Comparison of ENCODE assay signal across 10 mouse cellular contexts in the genomic region with DNA sequence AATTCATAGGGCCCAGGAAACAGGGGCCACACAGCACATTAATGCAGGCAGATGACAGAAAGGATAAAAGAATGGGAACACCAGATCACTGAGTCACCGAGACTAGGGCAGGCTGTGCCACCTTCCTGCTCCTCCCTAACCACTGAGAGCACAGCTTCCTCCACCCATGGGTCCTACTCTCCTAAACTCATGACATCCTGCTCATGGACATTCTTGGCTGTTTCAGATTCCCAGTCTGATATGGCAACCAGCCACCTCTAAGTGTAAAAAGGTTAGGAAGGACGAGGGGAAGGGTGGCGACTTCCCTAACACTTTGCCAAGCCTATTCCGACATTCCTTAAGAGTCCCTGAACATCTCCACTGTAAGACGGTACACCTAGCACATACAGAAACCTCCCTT. TPM values are rescaled to one million over a fixed set of nuclear protein-coding genes. Genes with fewer than 3 reads are reported as not detected.
DNase-seq lines count a peak whose midpoint lies in the region; ATAC-seq and TF ChIP-seq lines count a peak whose summit lies in the region.
"Had no signal": no experiment of that assay in that cellular context is flagged by ENCODE, and none has a peak within 500 bp of the region (broad histone marks: within the 10 kb centered on the region; RNA-seq: fewer than 3 reads in every experiment).

No protein-coding gene starts in this region.

- peak; percentile 92 for DNase-seq in kidney, adult 2 months
- peak; percentile 57 for DNase-seq in kidney, postnatal 0 days (ENCODE audit: low spot score)
- DNase-seq in naive thymus-derived CD4-positive, alpha-beta T cell, adult 2 months (ENCODE audit: low read depth), result peak; percentile 21
- DNase-seq in cerebellum, postnatal 14 days, result no peak
- DNase-seq in frontal cortex, postnatal 14 days (ENCODE audit: low spot score in 2 of 2), result no peak
- DNase-seq: cerebellum, postnatal 25 days; thymus, postnatal 25 days had no signal

- H3K4me3 ChIP-seq in kidney, adult 2 months (ENCODE audit: insufficient read depth, low read depth, low read length), result no peak overlapping the region
- H3K4me3 ChIP-seq in kidney, embryonic 16.5 days (ENCODE audit: low read length), result no peak overlapping the region
- no peak overlapping the region for H3K4me3 ChIP-seq in embryonic fibroblast, embryonic 13.5 days (ENCODE audit: insufficient read depth, low read length)
- no peak overlapping the region for H3K4me3 ChIP-seq in kidney, postnatal 0 days (replicated peaks; ENCODE audit: low read depth, low read length)
- H3K4me3 ChIP-seq: midbrain, embryonic 10.5 days had no signal

- no peak for ATAC-seq in kidney, embryonic 16.5 days (ENCODE audit: low FRiP score, low TSS enrichment)
- no peak for ATAC-seq in kidney, postnatal 0 days (replicated peaks; ENCODE audit: low FRiP score, low read depth)

- WGBS in kidney, adult 2 months, result 60% methylated on average over 5 of the region's 5 CpGs
- 67% methylated on average over 5 of the region's 5 CpGs for WGBS in kidney, embryonic 16.5 days
- WGBS in kidney, postnatal 0 days, result 77% methylated on average over 5 of the region's 5 CpGs

- H3K4me2 ChIP-seq in kidney, embryonic 16.5 days (replicated peaks; ENCODE audit: low read depth, low read length), result no peak overlapping the region
- H3K4me2 ChIP-seq in kidney, postnatal 0 days (ENCODE audit: low read length), result no peak overlapping the region

- no peaks in the 10 kb centered on the region for H3K27me3 ChIP-seq in kidney, adult 2 months (replicated peaks; ENCODE audit: control insufficient read depth, insufficient read depth, low read length)
- H3K27me3 ChIP-seq in kidney, embryonic 16.5 days (ENCODE audit: insufficient read depth, low read length), result no peaks in the 10 kb centered on the region
- H3K27me3 ChIP-seq in kidney, postnatal 0 days (ENCODE audit: insufficient read depth, low read length), result no peaks in the 10 kb centered on the region

- H3K9me3 ChIP-seq in kidney, embryonic 16.5 days (ENCODE audit: low read length), result no peaks in the 10 kb centered on the region
- no peaks in the 10 kb centered on the region for H3K9me3 ChIP-seq in kidney, postnatal 0 days (replicated peaks; ENCODE audit: low read length)
- H3K9me3 ChIP-seq: midbrain, embryonic 10.5 days had no signal

- no peak overlapping the region for H3K9ac ChIP-seq in kidney, embryonic 16.5 days (replicated peaks; ENCODE audit: low read length)
- H3K9ac ChIP-seq in kidney, postnatal 0 days (ENCODE audit: low read depth, low read length), result no peak overlapping the region

- peaks cover 3% of the 10 kb centered on the region; the same call in 1 of the 2 replicates for H3K36me3 ChIP-seq in kidney, adult 2 months (ENCODE audit: control insufficient read depth, insufficient read depth, low read length)
- peaks cover 24% of the 10 kb centered on the region for H3K36me3 ChIP-seq in kidney, embryonic 16.5 days (ENCODE audit: insufficient read depth, low read length)
- peaks cover 5% of the 10 kb centered on the region; the same call in 1 of the 2 replicates for H3K36me3 ChIP-seq in kidney, postnatal 0 days (ENCODE audit: insufficient read depth, low read length)

- TF ChIP-seq CTCF in kidney, adult 2 months (conservative IDR thresholded peaks at IDR 0.05; ENCODE audit: insufficient read depth, insufficient read length, low read depth, low read length), result no peak
- TF ChIP-seq CTCF in embryonic fibroblast, embryonic 13.5 days (IDR thresholded peaks at IDR 0.05; ENCODE audit: borderline replicate concordance, insufficient read depth, low read length), result no peak
- no peak for TF ChIP-seq CTCF in kidney, postnatal 0 days (IDR thresholded peaks at IDR 0.05; ENCODE audit: low read depth)

- peak overlapping the region; percentile 7; the same call in 1 of the 2 replicates for H3K27ac ChIP-seq in kidney, adult 2 months (ENCODE audit: insufficient read depth, low read depth, low read length)
- no peak overlapping the region for H3K27ac ChIP-seq in kidney, embryonic 16.5 days (ENCODE audit: low read length)
- H3K27ac ChIP-seq in embryonic fibroblast, embryonic 13.5 days (ENCODE audit: insufficient read depth, low read length), result peak overlapping the region; percentile 27; the same call in 1 of the 2 replicates
- H3K27ac ChIP-seq in kidney, postnatal 0 days, result 0 out of 2 replicates have a peak overlapping the region, but pooled peaks have one; percentile 8
- H3K27ac ChIP-seq: midbrain, embryonic 10.5 days had no signal

- peaks cover 3% of the 10 kb centered on the region; the same call in 1 of the 2 replicates for H3K4me1 ChIP-seq in kidney, adult 2 months (ENCODE audit: control insufficient read depth, insufficient read depth, low read length)
- no peaks in the 10 kb centered on the region for H3K4me1 ChIP-seq in kidney, embryonic 16.5 days (ENCODE audit: insufficient read depth, low read length)
- peaks cover 8% of the 10 kb centered on the region for H3K4me1 ChIP-seq in embryonic fibroblast, embryonic 13.5 days (ENCODE audit: control insufficient read depth, insufficient read depth, low read length)
- no peaks in the 10 kb centered on the region for H3K4me1 ChIP-seq in kidney, postnatal 0 days (replicated peaks; ENCODE audit: insufficient read depth, low read length)
- H3K4me1 ChIP-seq: midbrain, embryonic 10.5 days had no signal

- no peak for TF ChIP-seq POLR2A in kidney, adult 2 months (IDR thresholded peaks at IDR 0.05; ENCODE audit: low read depth, low read length)
- TF ChIP-seq POLR2A in embryonic fibroblast, embryonic 13.5 days (IDR thresholded peaks at IDR 0.05; ENCODE audit: low read depth, low read length), result no peak

RNA-seq across cellular contexts. Expression of a gene that starts 48.6 kb away (rescaled TPM):
- polyA plus RNA-seq in kidney, adult 2 months (2012; rRNA removed), result 46.2 and 47.5 TPM in 2 replicates
- 46.2 and 46.9 TPM in 2 replicates for polyA plus RNA-seq in kidney, embryonic 16.5 days (2015; fragmentation: Nextera tagmentation; extraction: Ambion mirVana)
- polyA plus RNA-seq in embryonic fibroblast, embryonic 13.5 days (2011; ENCODE audit: insufficient read length, low read depth, missing spikeins), result 40.1 and 40.9 TPM in 2 replicates
- polyA plus RNA-seq in kidney, postnatal 0 days (2015; fragmentation: Nextera tagmentation; extraction: Ambion mirVana), result 39.0 and 44.9 TPM in 2 replicates

RNA-seq across cellular contexts. Expression of a gene that starts 48.6 kb away (rescaled TPM):
- 5.8 and 6.1 TPM in 2 replicates for polyA plus RNA-seq in kidney, adult 2 months (2012; rRNA removed)
- 27.0 and 28.6 TPM in 2 replicates for polyA plus RNA-seq in kidney, embryonic 16.5 days (2015; fragmentation: Nextera tagmentation; extraction: Ambion mirVana)
- 17.5 and 20.8 TPM in 2 replicates for polyA plus RNA-seq in embryonic fibroblast, embryonic 13.5 days (2011; ENCODE audit: insufficient read length, low read depth, missing spikeins)
- polyA plus RNA-seq in kidney, postnatal 0 days (2015; fragmentation: Nextera tagmentation; extraction: Ambion mirVana), result 14.5 and 15.2 TPM in 2 replicates

Comparison
In these comparisons a context has a peak if more than half of its experiments do, and no peak if none do; other contexts are left out.
1. DNase-seq: peak in kidney, adult 2 months (single experiment), kidney, postnatal 0 days (single experiment) and naive thymus-derived CD4-positive, alpha-beta T cell, adult 2 months (single experiment); none in cerebellum, postnatal 14 days (0 of 2) and frontal cortex, postnatal 14 days (0 of 2).